Mouse (Mus musculus) heart, embryonic 12.5 days (tissue): ENCODE data around the gene Uvrag. TPM values are rescaled to one million over a fixed set of nuclear protein-coding genes. Genes with fewer than 3 reads are reported as not detected.

Experiments
- polyA plus RNA-seq: library from polyadenylated mRNA; unstranded; fragments of >200 nt; fragmentation: Nextera tagmentation; extraction: Ambion mirVana; gene quantifications from 2 replicates; pipeline ENCODE4 v1.2.1, GENCODE M21; 2016

Gene Uvrag
- polyA plus RNA-seq, 1 experiment from 2014 or later: 19.6 TPM

Other genes with a start within 250 kb of the Uvrag start
- gene Dgat2, start 41.6 kb upstream of the Uvrag start, polyA plus RNA-seq: 10.0 and 10.3 TPM in 2 replicates
- 2.5 and 3.1 TPM in 2 replicates for gene Mogat2, start 97.5 kb upstream of the Uvrag start, polyA plus RNA-seq
- 3.0 and 3.4 TPM in 2 replicates for gene Map6, start 126.3 kb upstream of the Uvrag start, polyA plus RNA-seq
- gene Serpinh1, start 212.1 kb upstream of the Uvrag start, polyA plus RNA-seq: 1,302 and 1,316 TPM in 2 replicates
- gene Gdpd5, start 240.3 kb upstream of the Uvrag start, polyA plus RNA-seq: 28.5 and 28.8 TPM in 2 replicates